Mouse (Mus musculus) frontal cortex, postnatal 14 days (tissue): ENCODE data around the gene Sos1.

Experiments
- DNase-seq, 2 experiments: peaks; one replicate each; pipeline ENCODE4 v3.0.0; 2022; ENCODE audit warnings: low spot score in 2 of 2

Gene Sos1

GRCm38 (mm10) chr17:80480031-80480854, at the start of gene Sos1:
Gene Sos1 (minus strand): TSS chr17:80480453.
- DNase-seq, result peak; percentile 87 to 91

- DNase-seq, result no peak
Observed at GRCm38 (mm10) chr17:80523231-80523630, 43.0 kb upstream of the Sos1 start.

GRCm38 (mm10) chr17:80522229-80522556, 41.9 kb upstream of the Sos1 start:
- no peak for DNase-seq

- DNase-seq, result no peak
Observed at GRCm38 (mm10) chr17:80521521-80522228, 41.4 kb upstream of the Sos1 start.

GRCm38 (mm10) chr17:80520537-80520936, 40.3 kb upstream of the Sos1 start:
- no peak for DNase-seq

GRCm38 (mm10) chr17:80518811-80519210, 38.6 kb upstream of the Sos1 start:
- no peak for DNase-seq

- no peak for DNase-seq
Observed at GRCm38 (mm10) chr17:80517244-80517643, 37.0 kb upstream of the Sos1 start.

- no peak for DNase-seq
Observed at GRCm38 (mm10) chr17:80515956-80516355, 35.7 kb upstream of the Sos1 start.

- DNase-seq, result no peak
Observed at GRCm38 (mm10) chr17:80515513-80515912, 35.3 kb upstream of the Sos1 start.

- no peak for DNase-seq
Observed at GRCm38 (mm10) chr17:80513766-80514165, 33.5 kb upstream of the Sos1 start.

- DNase-seq, result no peak
Observed at GRCm38 (mm10) chr17:80510459-80510855, 30.2 kb upstream of the Sos1 start.

GRCm38 (mm10) chr17:80509494-80510458, 29.5 kb upstream of the Sos1 start:
- DNase-seq, result no peak

- no peak for DNase-seq
Observed at GRCm38 (mm10) chr17:80505766-80506165, 25.5 kb upstream of the Sos1 start.

GRCm38 (mm10) chr17:80505342-80505741, 25.1 kb upstream of the Sos1 start:
- DNase-seq, result no peak

- no peak for DNase-seq
Observed at GRCm38 (mm10) chr17:80501805-80502172, 21.5 kb upstream of the Sos1 start.

- DNase-seq, result no peak
Observed at GRCm38 (mm10) chr17:80501037-80501804, 21.0 kb upstream of the Sos1 start.

- DNase-seq, result no peak
Observed at GRCm38 (mm10) chr17:80500025-80500424, 19.8 kb upstream of the Sos1 start.

- no peak for DNase-seq
Observed at GRCm38 (mm10) chr17:80498600-80499268, 18.5 kb upstream of the Sos1 start.

GRCm38 (mm10) chr17:80497183-80497601, 16.9 kb upstream of the Sos1 start:
- no peak for DNase-seq

- no peak for DNase-seq
Observed at GRCm38 (mm10) chr17:80496607-80497170, 16.4 kb upstream of the Sos1 start.
